Mouse (Mus musculus): Measurements from ENCODE around the gene Gfi1b.

The Gfi1b gene

DNA sequence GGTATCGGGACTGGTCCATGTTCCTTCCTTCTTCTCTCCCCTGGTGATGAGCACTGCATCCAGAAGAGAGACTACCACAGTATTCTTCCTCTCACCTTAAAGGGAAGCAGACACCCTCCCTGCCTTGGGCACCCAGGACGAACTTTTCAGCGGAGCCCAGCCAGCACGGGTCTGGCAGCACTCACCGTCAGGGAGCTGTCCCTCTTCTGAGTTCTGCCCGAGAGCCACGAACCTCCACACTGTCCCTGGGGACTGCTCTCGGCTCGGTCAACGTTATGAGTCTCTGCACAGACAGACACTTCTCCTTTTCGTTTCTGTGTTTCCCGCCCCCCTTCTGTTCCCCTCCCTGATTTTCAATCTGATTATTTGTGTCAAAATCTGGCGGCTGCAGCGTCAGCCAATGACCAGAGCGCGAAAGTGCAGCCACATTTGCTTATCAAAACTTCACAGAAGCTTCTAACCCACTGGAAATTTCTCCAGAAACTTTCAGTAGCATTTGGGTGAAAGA lies at the start of gene Gfi1b:
Gene Gfi1b (minus strand): TSS at position 319 of the 508 bp plus-strand sequence.
- DNase-seq: peak; percentile 26

DNA sequence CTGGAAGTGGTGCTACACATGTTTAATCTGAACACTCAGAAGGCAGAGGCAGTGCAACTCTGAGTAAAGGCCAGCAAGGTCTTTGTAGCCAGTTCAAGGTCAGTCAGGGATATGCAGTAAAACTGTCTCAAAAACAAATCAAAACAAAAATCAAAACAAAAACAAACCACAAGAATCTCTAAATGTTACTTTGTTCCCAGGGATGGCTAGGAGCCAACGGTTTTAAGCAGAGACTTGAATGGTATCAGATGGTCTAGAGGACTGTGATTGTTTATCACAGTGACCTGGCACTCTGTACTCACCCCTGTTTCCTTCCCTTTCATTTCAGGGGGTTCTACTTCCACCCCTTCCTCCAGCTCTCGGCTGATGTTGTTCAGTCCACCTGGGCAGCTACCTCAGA lies 49.7 kb upstream of the Gfi1b start:
- DNase-seq: no peak

DNA sequence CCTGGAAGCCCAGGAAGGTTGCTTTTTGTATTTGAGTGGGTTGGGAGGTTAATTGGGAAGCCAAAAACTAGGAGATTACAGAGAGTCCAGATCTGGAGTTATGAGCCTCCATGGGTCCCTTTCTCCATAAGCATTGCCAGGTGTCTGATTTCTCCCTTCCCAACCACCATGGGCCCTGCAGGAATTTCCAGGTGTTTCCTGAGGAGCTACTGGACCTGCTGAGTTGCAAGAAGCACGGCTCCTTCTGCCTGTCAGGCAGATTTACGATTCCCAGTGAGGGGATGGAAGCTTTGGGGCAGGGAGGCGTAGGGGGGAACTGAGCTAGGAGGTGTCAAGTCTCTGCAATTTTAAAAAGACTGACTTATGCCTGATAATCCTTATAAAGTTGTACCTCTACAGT lies 44.0 kb upstream of the Gfi1b start:
- DNase-seq: no peak

DNA sequence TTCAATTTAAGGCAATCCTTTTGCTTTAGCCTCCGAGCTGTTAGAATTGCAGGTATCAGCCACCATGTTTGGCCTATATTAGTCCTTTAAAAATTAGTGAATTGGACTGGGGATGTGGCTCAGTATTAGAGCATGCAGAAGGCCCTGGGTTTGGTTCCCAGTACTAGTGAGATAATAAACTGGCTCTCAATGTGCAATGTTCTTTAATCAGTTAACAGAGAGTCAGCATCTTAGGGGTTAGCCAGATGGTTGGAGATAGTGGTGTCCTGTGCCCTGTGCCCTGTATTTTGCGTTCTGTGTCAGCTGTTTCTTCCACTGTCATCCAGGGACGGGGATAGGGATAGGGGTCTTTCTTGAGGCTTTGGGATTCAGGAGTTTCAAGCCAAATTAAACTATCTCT lies 41.1 kb upstream of the Gfi1b start:
- no peak for DNase-seq

DNA sequence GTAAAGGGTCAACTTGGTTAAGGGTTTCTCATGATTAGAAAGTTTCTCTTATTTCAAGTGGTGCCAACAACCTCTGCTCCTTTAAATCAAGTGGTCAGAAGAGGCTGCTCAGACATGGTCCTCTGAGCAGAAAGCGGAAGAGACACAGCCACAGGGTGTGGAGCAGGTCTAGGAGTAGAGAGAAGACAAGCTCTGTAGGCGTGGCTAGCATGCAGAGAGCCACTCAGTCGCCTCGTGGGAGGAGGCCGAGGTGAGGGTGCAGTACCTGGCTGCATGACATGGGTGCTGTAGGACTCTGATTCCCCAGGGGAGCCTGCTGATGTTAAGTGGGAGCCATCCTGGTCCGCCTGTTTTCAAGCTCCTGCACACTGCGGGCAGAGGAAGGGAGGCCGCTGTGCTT lies 34.4 kb upstream of the Gfi1b start:
- DNase-seq: peak; percentile 25

DNA sequence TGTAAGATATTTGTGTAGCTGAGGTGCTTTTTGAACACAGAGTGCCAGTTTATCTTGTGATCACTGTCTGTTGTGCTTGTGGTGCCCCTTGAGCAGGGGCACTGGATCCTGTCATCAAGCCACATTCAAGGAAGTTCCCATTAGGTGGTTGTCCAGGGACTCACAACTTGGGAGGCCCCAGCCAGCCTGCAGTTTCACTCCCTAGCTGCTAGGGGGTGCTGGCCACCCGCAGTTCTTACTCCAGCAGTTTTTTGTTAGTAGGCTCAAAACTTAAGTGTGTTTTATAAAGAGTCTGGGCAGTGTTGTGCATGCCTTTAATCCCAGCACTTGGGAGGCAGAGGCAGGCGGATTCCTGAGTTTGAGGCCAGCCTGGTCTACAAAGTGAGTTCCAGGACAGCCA lies 32.5 kb upstream of the Gfi1b start:
- peak; percentile 40 for DNase-seq

DNA sequence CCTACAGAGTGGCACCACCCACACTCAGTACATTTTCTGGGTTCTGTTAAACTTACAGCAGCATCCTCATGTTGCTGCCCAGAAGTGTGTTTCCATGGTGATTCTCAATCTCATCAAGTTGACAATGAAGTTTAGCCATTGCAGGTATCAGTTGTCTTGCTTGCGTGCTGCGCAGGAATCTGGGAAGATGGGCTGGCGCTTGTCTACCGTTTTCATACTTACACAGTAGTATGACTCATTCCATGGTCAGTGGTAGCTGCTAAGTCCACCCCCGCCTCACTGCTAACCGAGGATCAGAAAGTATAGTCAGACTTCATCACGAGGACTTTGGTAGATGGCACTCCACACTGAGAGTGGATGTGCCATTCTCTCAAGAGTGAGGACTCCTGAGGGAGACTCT lies 31.6 kb upstream of the Gfi1b start:
- no peak for DNase-seq

DNA sequence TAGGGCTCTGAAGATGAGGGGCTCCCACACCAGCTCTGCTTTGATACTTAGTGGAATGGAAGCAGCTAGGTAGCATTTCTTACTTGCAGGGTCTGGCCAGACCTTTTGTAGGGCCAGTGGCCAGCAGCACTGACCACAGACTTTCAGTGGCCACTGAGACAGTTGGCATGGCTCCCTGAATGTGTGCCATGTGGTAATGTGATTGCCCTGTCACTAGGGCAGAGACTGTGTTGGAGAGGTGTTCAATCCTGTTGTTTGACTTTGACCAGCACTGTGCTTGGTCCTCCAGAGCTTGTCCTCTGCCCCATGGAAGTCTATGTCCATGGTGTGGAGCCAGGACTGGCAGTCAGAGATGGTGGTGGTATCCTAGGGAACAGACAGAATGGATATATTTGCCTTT lies 28.7 kb upstream of the Gfi1b start:
- no peak for DNase-seq

DNA sequence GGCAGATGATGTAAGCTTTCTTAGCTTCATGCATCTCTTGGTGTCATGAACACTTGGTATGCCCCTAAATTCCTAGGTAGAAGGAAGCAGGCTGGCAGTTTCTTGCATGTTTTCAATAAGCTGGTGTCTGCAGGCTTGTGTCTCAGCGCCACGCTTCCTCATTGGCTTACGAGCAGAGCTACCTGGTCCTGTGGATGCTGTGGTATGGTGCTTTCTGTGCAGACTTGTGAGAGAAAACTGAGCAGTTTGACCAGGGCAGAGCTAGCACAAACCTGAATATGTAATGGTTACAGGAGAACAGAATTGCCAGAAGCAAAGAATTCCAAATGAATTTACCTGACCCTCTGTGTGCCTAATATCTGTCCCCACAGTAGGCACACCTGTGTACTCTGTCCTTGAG lies 21.3 kb upstream of the Gfi1b start:
- no peak for DNase-seq

DNA sequence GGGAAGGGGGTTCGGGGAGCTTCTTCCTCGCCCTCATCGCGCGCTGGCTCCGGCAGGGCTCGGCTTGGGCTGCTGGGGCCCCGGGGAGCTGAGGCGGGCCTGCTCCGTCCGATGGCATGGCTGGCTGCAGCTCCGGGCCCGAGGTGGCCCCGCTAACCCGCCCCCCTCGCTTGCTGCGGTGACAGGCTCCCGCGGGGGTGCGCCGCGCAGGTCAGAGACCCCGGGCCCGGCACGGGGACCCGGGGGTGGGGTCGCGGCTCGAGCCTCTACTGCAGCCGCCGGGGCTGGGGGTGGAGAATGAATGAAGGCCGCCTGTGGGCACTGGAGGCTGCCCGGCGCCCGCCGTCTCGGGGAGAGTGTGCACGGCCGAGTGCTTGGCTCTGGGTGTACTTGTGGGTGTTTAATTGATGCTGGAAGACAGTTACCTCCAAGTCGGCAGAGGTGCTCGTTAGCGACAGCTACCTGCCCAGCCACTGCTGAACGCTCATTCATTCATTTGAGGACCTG lies 19.7 kb upstream of the Gfi1b start:
- DNase-seq: no peak

DNA sequence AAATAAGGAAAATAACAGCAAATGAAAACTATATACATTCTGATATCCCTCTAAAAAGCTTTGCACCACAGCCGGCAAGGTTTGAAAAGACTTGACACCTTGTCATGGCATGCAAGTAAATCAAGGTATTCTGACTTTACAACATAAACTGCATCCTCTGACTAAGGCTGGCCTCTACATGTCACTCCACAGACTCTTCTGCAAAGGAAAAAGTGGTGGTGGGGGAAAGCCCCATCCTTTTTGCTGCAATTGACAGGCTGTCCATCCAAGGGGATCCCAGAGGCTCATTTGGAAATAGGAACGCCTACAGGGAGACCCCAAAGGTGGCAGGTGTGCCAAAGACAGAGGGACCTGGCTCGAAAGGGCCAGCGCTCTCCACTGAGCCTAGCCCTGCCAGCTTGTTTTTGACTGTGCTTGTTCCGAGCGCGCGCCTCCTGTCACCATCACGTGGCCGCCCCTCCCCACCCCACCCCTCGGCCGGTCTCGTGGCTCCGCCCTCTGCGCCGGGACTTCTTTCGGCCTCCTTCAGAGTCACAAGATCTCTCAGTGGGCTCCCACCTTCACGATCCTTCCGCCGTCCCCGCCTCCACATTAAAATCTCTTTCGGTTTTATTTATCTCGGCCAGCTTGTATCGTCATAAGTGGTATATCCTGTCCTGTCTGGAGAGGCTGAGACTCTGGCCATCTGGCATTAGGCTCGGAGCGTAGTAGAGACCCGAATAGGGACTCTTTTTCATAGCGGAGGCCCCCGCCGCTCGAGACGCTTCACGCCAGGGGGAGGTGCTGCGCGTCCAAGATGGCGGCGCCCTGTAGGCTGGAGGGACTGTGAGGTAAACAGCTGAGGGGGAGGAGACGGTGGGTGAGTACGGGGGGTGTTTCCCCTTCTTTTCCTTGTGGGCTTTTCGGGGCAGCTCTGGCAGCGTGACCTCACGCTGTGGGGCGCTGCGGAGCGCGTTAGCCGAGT lies 19.0 kb upstream of the Gfi1b start, which contains the start of gene Tsc1:
Gene Tsc1 (plus strand): TSS at position 768 of the 964 bp plus-strand sequence.
- DNase-seq: peak; percentile 97

DNA sequence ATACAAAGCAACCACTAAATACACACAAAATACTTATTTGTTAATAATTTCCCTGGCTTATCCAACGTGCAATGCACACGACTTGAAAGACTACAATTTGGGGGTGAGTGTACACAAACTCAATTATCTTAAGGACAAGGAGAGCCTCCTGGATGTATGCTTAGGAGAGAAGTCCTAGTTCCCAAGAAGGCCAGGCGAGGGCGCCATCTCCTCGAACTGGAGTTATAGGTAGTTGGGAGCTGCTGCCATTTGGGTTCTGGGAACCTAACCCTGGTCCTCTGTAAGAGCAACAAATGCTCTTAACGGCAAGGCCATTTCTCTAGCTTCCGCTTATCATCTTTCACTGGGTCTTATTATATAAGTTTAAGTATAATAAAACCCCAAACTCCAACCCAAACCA lies 18.0 kb upstream of the Gfi1b start:
- peak; percentile 40 for DNase-seq

DNA sequence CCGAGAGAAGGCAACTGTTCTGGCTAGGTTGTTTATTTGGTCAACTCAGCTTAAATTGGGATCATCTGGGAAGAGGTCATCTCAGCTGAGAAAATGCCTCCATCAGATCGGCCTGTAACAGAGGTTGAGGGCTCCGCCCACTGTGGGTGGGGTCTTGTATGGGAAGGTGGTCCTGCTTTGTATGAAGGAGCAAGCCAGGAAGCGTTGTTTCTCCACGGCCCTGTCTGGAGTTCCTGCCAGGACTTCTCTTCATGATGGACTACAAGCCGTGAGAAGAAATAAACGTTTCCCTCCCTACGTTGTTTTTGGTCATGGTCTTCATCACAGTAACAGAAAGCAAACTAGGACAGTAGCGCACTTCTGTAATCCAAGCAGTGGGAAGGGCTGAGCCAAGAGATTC lies 17.1 kb upstream of the Gfi1b start:
- peak; percentile 47 for DNase-seq

DNA sequence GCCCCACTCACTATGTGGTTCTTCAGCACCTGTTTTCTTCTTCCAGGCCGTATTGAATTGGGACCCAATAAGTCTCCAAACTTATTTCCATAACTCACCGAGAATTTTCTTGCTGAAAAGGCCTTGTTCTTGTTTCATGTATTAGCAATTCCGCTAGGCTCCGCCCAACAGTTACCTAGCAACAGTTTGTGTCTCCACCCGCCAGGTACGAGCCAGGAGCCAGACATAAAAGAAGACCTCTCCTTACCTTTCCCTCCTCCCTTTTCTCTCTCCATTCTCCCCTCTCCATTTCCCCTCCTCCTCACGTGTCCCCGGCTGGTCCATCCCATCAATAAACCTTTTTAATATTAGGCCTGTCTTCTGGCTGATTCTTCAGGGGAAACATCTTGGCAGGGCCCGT lies 16.6 kb upstream of the Gfi1b start:
- DNase-seq: peak; percentile 14

DNA sequence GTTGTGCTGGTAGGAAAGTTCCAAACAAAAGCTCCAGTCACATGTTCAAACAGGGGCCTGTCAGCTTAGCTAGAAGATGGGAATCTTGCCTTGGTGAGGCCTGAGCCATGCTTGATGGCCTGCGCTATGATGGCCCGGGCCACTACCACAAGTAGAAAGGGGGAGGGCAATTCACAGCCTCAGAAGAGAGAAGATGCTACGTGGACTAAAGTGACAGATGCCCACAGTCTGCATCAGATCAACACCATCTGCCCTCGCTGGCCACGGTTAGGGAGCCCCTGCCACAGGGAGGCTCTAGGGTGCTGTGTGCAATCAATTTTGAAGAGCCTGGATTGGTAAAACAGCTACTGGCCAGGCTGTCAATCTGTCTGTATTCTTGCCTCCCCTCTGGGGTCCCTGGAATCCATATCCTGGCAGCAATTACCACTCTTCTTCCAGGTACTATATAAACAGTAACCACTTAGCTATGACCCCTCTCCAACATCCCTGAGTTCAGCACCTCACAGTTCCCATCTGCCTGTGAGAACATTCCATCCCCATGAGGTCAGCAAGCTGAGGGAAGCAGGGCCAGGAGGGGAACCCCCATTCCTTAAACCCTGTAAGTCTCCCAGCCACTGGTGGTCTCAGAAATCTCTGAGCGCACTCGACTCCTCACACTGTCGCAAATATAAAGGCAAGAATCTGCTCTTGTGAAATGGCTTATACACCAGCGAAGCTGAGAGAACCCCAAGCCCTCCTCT lies 15.5 kb upstream of the Gfi1b start:
- DNase-seq: no peak

DNA sequence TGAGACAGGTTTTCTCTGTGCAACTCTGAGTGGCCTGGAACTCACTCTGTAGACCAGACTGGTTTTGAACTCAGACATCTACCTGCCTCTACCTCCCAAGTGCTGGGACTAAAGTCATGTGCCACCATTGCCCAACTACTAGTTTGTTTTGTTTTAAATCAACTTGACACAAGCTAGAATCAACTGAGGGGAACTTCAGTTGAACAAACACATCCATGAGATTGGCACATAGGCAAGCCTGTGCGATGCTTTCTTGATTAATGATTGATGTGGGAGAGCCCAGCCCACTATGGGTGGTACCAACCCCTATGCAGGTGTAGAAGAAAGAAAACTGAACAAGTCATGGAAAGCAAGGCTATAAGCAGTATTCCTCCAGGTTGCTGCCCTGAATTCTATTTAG lies 13.4 kb upstream of the Gfi1b start:
- DNase-seq: no peak

DNA sequence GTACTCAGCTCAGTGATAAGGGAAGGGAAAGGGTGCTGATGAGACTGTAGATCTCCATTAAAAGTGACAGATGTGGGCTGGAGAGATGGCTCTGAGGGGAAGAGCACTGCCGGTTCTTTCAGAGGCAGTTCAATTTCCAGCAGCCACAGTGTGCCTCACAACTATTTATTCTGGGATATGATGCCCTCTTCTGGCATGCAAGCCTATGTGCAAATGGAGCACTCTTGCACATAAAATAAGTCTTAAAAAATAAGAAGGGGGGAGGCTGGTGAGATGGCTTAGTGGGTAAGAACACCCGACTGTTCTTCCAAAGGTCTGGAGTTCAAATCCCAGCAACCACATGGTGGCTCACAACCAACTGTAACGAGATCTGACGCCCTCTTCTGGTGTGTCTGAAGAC lies 11.4 kb upstream of the Gfi1b start:
- DNase-seq: no peak

DNA sequence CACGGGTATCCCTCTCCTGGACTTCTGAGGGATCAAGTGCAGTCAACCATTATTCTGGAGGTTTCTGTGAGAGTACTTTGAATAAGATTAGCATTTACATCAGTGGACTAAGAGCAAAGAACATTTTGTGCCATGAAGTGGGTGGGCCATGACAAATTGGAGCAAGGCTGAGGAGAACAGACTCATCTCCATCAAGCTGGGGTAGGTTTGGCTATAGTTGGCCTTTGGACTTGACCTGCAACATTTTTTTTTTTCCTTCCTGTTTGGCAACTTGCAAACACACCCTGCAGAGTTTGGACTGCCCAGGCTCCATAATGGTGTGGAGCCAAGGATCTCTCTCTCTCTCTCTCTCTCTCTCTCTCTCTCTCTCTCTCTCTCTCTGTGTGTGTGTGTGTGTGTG lies 10.8 kb upstream of the Gfi1b start:
- no peak for DNase-seq

DNA sequence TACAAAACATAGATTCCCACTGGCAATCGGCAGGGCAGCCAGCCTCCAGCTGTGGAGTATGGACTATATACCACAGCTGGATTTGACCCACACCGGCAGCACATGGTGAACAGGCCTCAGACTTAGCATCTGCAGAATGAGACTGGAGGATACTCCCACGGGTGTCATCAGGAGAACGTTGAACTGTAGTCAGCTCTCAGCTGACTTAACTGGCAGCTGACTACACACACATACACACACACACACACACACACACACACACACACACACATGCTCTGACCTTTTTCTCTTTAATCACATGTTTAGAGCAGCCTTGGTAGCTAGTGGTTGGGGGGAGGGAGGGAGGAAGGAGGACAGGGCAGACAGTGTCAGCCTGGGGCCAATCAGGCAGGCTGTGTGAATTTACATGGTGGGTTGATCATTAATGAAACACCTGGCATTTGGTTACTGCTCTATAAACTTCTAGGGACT lies 8.2 kb upstream of the Gfi1b start:
- no peak for DNase-seq

DNA sequence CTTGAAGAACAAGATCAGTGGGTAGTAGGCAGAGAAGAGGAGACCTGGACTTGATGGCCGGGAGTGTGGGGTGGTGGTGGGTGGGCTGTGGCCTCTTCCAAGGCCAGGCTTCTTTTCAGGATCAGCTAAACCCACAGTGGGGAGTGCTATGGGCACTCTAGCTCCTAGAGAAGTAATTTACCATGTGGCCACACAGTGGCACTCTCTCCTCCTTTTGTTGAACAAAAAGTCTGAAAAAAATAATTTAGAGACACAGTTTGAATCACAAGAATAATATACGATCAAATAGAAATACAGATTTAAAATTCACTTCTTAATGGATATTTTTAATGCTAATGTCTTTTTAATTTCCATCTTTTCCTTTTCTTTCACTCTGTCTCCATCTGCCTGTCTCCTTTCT lies 6.3 kb upstream of the Gfi1b start:
- no peak for DNase-seq

DNA sequence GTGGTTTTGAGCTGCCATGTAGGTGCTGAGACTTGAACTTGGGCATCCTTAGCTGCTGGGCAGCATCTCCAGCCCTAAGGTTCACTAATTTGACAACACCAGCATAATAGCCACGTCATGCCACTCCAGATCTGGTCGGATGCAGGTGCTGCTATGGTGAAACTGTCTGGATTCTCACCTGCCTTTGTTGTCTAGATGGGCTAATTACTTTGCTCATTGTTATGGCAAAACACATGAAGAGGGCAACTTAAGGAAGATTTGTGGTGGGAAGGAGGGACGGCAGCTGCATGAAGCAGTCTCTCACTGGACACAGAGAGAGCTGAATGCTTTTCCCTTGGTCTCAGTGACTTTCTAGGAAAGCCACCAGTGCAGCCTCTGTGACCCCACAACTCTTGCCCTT lies 4.3 kb upstream of the Gfi1b start:
- DNase-seq: no peak

DNA sequence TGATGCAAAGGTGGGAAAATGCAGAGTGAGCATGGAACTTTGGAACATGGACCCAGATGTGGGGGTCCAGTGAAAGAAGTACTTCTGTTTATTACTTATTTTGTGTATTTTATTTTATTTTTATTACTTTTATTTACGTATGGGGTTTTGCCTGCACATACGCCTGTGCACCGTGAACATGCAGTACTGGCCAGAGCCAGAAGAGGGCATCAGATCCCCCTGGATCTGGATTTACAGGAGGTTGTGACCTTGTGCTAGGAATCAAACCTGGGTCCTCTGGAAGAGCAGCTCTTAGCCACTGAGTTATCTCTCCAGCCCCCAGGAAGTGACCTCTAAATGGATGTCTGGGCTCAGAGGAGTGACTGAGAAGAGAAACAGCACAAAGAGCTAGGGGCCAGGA lies 3.1 kb upstream of the Gfi1b start:
- DNase-seq: no peak

DNA sequence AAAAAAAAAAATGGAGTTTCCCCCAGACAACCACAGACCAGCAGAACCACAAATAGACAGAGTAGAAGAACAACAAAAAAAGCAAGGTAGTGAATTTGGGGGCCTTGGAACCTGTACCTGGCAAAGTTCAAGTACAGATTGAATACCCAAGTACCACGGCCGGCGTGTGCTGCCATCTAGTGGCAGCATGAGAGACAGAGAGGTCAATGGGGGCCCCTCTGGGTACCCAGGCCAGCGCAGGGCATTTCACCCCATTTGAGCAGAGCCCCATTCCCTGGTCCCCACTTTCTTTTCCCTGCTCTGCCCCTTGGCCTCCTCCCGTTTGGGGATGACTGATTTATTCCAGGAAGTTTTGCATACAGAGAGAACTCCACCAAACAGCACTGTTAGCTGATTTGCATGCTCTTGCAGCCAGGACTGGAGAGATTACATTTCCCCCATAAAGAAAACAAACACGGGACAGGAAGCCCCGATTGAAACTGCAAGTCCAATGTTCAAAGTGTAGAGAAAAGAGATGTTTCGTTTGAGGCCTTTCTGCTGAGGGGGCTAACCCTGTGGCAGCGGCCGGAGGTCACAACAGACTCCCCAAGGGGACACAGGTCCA lies 841 bp upstream of the Gfi1b start:
- peak; percentile 46 for DNase-seq
